Mouse (Mus musculus): ENCODE data around the gene Arpc2. TPM values are rescaled to one million over a fixed set of nuclear protein-coding genes. Genes with fewer than 3 reads are reported as not detected.

The Arpc2 gene
- polyA plus RNA-seq, 1 experiment, result 107 TPM

GRCm38 (mm10) chr1:74277041-74277440, 41.2 kb downstream of the Arpc2 start:
- Histone ChIP-seq H3K4me1 (ENCODE audit: control insufficient read depth, insufficient read depth, low read length) (peaks cover 3% of the 10 kb centered on the region), H3K36me3 (ENCODE audit: control insufficient read depth, insufficient read depth, low read length) (peaks cover 5% of the 10 kb centered on the region), H3K27me3 (ENCODE audit: control insufficient read depth, insufficient read depth, low read length) (no peaks in the 10 kb centered on the region), H3K27ac (ENCODE audit: control insufficient read depth, insufficient read depth, low read depth, low read length) (no peak overlapping the region), H3K4me3 (ENCODE audit: control insufficient read depth, low read depth, low read length) (no peak overlapping the region)
- no peak for TF ChIP-seq CTCF (IDR thresholded peaks at IDR 0.05; ENCODE audit: control insufficient read depth, insufficient read depth, insufficient replicate concordance, low read depth, low read length)

DNA sequence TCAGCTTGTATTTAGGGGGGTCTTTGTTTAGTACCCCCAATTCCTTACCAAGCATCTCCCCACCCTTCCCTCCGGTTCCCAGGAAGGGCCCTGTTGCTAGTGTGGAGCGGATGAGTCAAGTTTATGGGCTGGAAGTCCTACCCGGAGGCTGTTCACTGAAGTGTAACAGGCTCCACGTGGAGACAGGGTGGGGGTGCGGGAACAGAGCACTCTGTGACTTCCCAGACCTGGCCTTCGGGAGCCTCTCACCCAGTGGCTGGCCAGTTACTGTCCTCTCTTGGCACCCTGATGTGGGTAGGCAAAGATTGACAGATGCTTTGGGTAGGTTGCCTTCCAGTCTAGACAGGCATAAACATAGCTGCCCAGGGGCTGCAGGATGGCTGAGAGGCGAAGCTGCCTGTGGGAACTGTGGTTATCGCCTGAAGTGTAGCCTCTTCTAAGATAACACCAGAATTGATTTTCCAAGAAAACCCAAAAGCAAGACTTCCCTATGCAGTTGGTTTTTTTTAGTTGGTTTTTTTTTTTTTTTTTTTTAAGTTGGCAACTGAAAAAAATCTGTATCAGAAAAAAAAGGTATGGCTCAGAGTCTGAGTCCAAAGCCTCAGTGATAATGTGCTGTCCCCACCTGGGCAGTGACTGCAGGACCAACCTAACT, 42.1 kb downstream of the Arpc2 start:
- H3K36me3 ChIP-seq (ENCODE audit: control insufficient read depth, insufficient read depth, low read length), result peaks cover 13% of the 10 kb centered on the region
- no peak overlapping the region for H3K27ac ChIP-seq (ENCODE audit: control insufficient read depth, insufficient read depth, low read depth, low read length)
- no peaks in the 10 kb centered on the region for H3K27me3 ChIP-seq (ENCODE audit: control insufficient read depth, insufficient read depth, low read length)
- H3K4me1 ChIP-seq (ENCODE audit: control insufficient read depth, insufficient read depth, low read length), result peaks cover 3% of the 10 kb centered on the region
- no peak overlapping the region; the same call in 1 of the 2 replicates for H3K4me3 ChIP-seq (ENCODE audit: control insufficient read depth, low read depth, low read length)
- TF ChIP-seq POLR2A (IDR thresholded peaks at IDR 0.05; ENCODE audit: control insufficient read depth, low read depth, low read length) (no peak), CTCF (IDR thresholded peaks at IDR 0.05; ENCODE audit: control insufficient read depth, insufficient read depth, insufficient replicate concordance, low read depth, low read length) (no peak)

GRCm38 (mm10) chr1:74278538-74278937, 42.7 kb downstream of the Arpc2 start, which contains the start of gene Gpbar1:
Gene Gpbar1, plus strand, starts transcription at chr1:74278550.
- H3K27ac ChIP-seq (ENCODE audit: control insufficient read depth, insufficient read depth, low read depth, low read length), result no peak within 1 kb of the TSS
- H3K4me1 ChIP-seq (ENCODE audit: control insufficient read depth, insufficient read depth, low read length), result peaks cover 3% of the 10 kb centered on the region
- peaks cover 14% of the 10 kb centered on the region for H3K36me3 ChIP-seq (ENCODE audit: control insufficient read depth, insufficient read depth, low read length)
- H3K27me3 ChIP-seq (ENCODE audit: control insufficient read depth, insufficient read depth, low read length), result no peaks in the 10 kb centered on the region
- peak within 1 kb of the TSS; percentile 86 for H3K4me3 ChIP-seq (ENCODE audit: control insufficient read depth, low read depth, low read length)
- TF ChIP-seq CTCF (IDR thresholded peaks at IDR 0.05; ENCODE audit: control insufficient read depth, insufficient read depth, insufficient replicate concordance, low read depth, low read length) (no peak), POLR2A (IDR thresholded peaks at IDR 0.05; ENCODE audit: control insufficient read depth, low read depth, low read length) (no peak)

- Histone ChIP-seq H3K4me3 (ENCODE audit: control insufficient read depth, low read depth, low read length) (peak overlapping the region; percentile 86), H3K27ac (ENCODE audit: control insufficient read depth, insufficient read depth, low read depth, low read length) (no peak overlapping the region), H3K27me3 (ENCODE audit: control insufficient read depth, insufficient read depth, low read length) (no peaks in the 10 kb centered on the region), H3K36me3 (ENCODE audit: control insufficient read depth, insufficient read depth, low read length) (peaks cover 14% of the 10 kb centered on the region), H3K4me1 (ENCODE audit: control insufficient read depth, insufficient read depth, low read length) (peaks cover 5% of the 10 kb centered on the region)
- TF ChIP-seq POLR2A (IDR thresholded peaks at IDR 0.05; ENCODE audit: control insufficient read depth, low read depth, low read length) (peak; percentile 32; the same call in 1 of the 2 replicates), CTCF (IDR thresholded peaks at IDR 0.05; ENCODE audit: control insufficient read depth, insufficient read depth, insufficient replicate concordance, low read depth, low read length) (no peak)
Observed at GRCm38 (mm10) chr1:74278988-74279387, 43.1 kb downstream of the Arpc2 start.

GRCm38 (mm10) chr1:74280591-74281325, 44.9 kb downstream of the Arpc2 start:
- peaks cover 9% of the 10 kb centered on the region for H3K4me1 ChIP-seq (ENCODE audit: control insufficient read depth, insufficient read depth, low read length)
- TF ChIP-seq POLR2A (IDR thresholded peaks at IDR 0.05; ENCODE audit: control insufficient read depth, low read depth, low read length) (peak; percentile 93; the same call in 1 of the 2 replicates), CTCF (IDR thresholded peaks at IDR 0.05; ENCODE audit: control insufficient read depth, insufficient read depth, insufficient replicate concordance, low read depth, low read length) (no peak)
- H3K36me3 ChIP-seq (ENCODE audit: control insufficient read depth, insufficient read depth, low read length), result peaks cover 14% of the 10 kb centered on the region
- peak overlapping the region; percentile 91 for H3K27ac ChIP-seq (ENCODE audit: control insufficient read depth, insufficient read depth, low read depth, low read length)
- H3K4me3 ChIP-seq (ENCODE audit: control insufficient read depth, low read depth, low read length), result peak overlapping the region; percentile 86
- no peaks in the 10 kb centered on the region for H3K27me3 ChIP-seq (ENCODE audit: control insufficient read depth, insufficient read depth, low read length)

DNA sequence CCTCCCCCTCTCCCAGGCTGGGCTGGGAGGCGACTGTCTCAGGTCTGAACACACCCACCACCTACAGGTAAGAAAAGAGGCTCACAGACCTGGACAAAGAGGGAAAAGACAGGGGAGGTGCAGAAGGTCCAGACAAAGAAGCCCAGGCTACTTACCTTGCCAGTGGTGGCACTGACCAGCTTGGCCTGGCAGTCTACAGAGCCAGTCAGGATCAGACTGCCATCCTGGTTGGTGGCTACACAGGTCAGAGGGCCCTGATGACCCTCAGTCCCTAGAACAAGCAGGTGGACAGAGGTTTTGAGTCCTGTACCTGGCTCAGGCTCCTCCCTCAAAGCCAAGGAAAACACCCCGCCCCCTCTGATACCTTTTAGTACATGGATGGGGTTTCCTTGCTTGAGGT, 45.5 kb downstream of the Arpc2 start:
- Histone ChIP-seq H3K27ac (ENCODE audit: control insufficient read depth, insufficient read depth, low read depth, low read length) (peak overlapping the region; percentile 91), H3K36me3 (ENCODE audit: control insufficient read depth, insufficient read depth, low read length) (peaks cover 14% of the 10 kb centered on the region), H3K4me3 (ENCODE audit: control insufficient read depth, low read depth, low read length) (peak overlapping the region; percentile 86), H3K4me1 (ENCODE audit: control insufficient read depth, insufficient read depth, low read length) (peaks cover 11% of the 10 kb centered on the region), H3K27me3 (ENCODE audit: control insufficient read depth, insufficient read depth, low read length) (no peaks in the 10 kb centered on the region)
- TF ChIP-seq CTCF (IDR thresholded peaks at IDR 0.05; ENCODE audit: control insufficient read depth, insufficient read depth, insufficient replicate concordance, low read depth, low read length), result no peak
- no peak for TF ChIP-seq POLR2A (IDR thresholded peaks at IDR 0.05; ENCODE audit: control insufficient read depth, low read depth, low read length)

GRCm38 (mm10) chr1:74281886-74282285, 46.0 kb downstream of the Arpc2 start:
- no peak for TF ChIP-seq POLR2A (IDR thresholded peaks at IDR 0.05; ENCODE audit: control insufficient read depth, low read depth, low read length)
- TF ChIP-seq CTCF (IDR thresholded peaks at IDR 0.05; ENCODE audit: control insufficient read depth, insufficient read depth, insufficient replicate concordance, low read depth, low read length), result no peak
- H3K4me1 ChIP-seq (ENCODE audit: control insufficient read depth, insufficient read depth, low read length), result peaks cover 11% of the 10 kb centered on the region
- H3K36me3 ChIP-seq (ENCODE audit: control insufficient read depth, insufficient read depth, low read length), result peaks cover 14% of the 10 kb centered on the region
- peak overlapping the region; percentile 86 for H3K4me3 ChIP-seq (ENCODE audit: control insufficient read depth, low read depth, low read length)
- H3K27ac ChIP-seq (ENCODE audit: control insufficient read depth, insufficient read depth, low read depth, low read length), result peak overlapping the region; percentile 32; the same call in 1 of the 2 replicates
- no peaks in the 10 kb centered on the region for H3K27me3 ChIP-seq (ENCODE audit: control insufficient read depth, insufficient read depth, low read length)

All from testis, adult 2 months (tissue).